Comparison of ENCODE assay signal across 23 mouse cellular contexts in genomic region chr7:103854669-103855068, GRCm38 (mm10). TPM values are rescaled to one million over a fixed set of nuclear protein-coding genes. Genes with fewer than 3 reads are reported as not detected.
"Had no signal": no experiment of that assay in that cellular context is flagged by ENCODE, and none has a peak within 500 bp of the region (broad histone marks: within the 10 kb centered on the region; RNA-seq: fewer than 3 reads in every experiment).

No protein-coding gene starts in this region.

- H3K4me2 ChIP-seq: limb, embryonic 15.5 days; lung, embryonic 14.5 days; midbrain, embryonic 13.5 days; stomach, embryonic 15.5 days had no signal

- H3K27ac ChIP-seq: limb, embryonic 15.5 days; macrophage; midbrain, embryonic 13.5 days; stomach, embryonic 15.5 days had no signal

- ATAC-seq: midbrain, embryonic 13.5 days had no signal

- H3K4me3 ChIP-seq: limb, embryonic 15.5 days; midbrain, embryonic 13.5 days; stomach, embryonic 15.5 days had no signal

- H3K27me3 ChIP-seq: limb, embryonic 15.5 days; midbrain, embryonic 13.5 days; stomach, embryonic 15.5 days had no signal

- H3K9me3 ChIP-seq: limb, embryonic 15.5 days; midbrain, embryonic 13.5 days; stomach, embryonic 15.5 days had no signal

- H3K9ac ChIP-seq: limb, embryonic 15.5 days; lung, embryonic 14.5 days; midbrain, embryonic 13.5 days; stomach, embryonic 15.5 days had no signal

- DNase-seq: kidney, adult 8-10 months; kidney, postnatal 36 days; layer of hippocampus, adult 9-11 months; layer of hippocampus, postnatal 36 days; lung, embryonic 14.5 days; lung, postnatal 10 days; right cerebral cortex, postnatal 14 days; thymus, adult 2 months; thymus, postnatal 25 days had no signal

- H3K36me3 ChIP-seq: limb, embryonic 15.5 days; midbrain, embryonic 13.5 days; stomach, embryonic 15.5 days had no signal

- H3K4me1 ChIP-seq: limb, embryonic 15.5 days; midbrain, embryonic 13.5 days; stomach, embryonic 15.5 days had no signal

RNA-seq across cellular contexts. Expression of gene Hbb-y, which starts 1.7 kb away (rescaled TPM):
- total RNA-seq: layer of hippocampus, adult 18-20 months; layer of hippocampus, postnatal 36 days; left cerebral cortex, postnatal 25 days; midbrain, postnatal 0 days had no signal
- polyA plus RNA-seq: macrophage had no signal

RNA-seq across cellular contexts. Expression of gene Hbb-bh1, which starts 11.7 kb away (rescaled TPM):
- total RNA-seq: layer of hippocampus, adult 18-20 months; layer of hippocampus, postnatal 36 days; left cerebral cortex, adult 8-10 months; left cerebral cortex, postnatal 25 days; midbrain, postnatal 0 days had no signal
- polyA plus RNA-seq: macrophage; midbrain, postnatal 0 days; testis, adult 2 months had no signal

RNA-seq across cellular contexts. Expression of gene Hbb-bh2, which starts 14.3 kb away (rescaled TPM):
- total RNA-seq: layer of hippocampus, adult 18-20 months; layer of hippocampus, postnatal 36 days; left cerebral cortex, adult 8-10 months; left cerebral cortex, postnatal 25 days; midbrain, postnatal 0 days had no signal
- polyA plus RNA-seq: kidney, embryonic 16.5 days; limb, embryonic 11.5 days; limb, embryonic 15.5 days; lung, embryonic 14.5 days; macrophage; midbrain, embryonic 13.5 days; midbrain, postnatal 0 days; neural tube, embryonic 14.5 days; spleen, adult 2 months; stomach, embryonic 15.5 days; testis, adult 2 months; thymus, adult 2 months; urinary bladder, adult 2 months had no signal

RNA-seq across cellular contexts. Expression of gene Hbb-bs, which starts 26.8 kb away (rescaled TPM):
- polyA plus RNA-seq: macrophage had no signal

RNA-seq across cellular contexts. Expression of gene Olfr66, which starts 31.4 kb away (rescaled TPM):
- total RNA-seq: layer of hippocampus, adult 18-20 months; layer of hippocampus, postnatal 36 days; left cerebral cortex, adult 8-10 months; left cerebral cortex, postnatal 25 days; midbrain, postnatal 0 days had no signal
- polyA plus RNA-seq: kidney, embryonic 16.5 days; limb, embryonic 11.5 days; limb, embryonic 15.5 days; lung, embryonic 14.5 days; macrophage; midbrain, embryonic 13.5 days; midbrain, postnatal 0 days; neural tube, embryonic 14.5 days; spleen, adult 2 months; stomach, embryonic 15.5 days; testis, adult 2 months; thymus, adult 2 months; urinary bladder, adult 2 months had no signal
